Mouse (Mus musculus): Measurements from ENCODE around the gene Gstt3.
"Not testable (repeated sequence)": the region's sequence is repeated elsewhere in the genome, so short reads cannot be mapped to it uniquely, and the experiment has no call there.

The Gstt3 gene

DNA sequence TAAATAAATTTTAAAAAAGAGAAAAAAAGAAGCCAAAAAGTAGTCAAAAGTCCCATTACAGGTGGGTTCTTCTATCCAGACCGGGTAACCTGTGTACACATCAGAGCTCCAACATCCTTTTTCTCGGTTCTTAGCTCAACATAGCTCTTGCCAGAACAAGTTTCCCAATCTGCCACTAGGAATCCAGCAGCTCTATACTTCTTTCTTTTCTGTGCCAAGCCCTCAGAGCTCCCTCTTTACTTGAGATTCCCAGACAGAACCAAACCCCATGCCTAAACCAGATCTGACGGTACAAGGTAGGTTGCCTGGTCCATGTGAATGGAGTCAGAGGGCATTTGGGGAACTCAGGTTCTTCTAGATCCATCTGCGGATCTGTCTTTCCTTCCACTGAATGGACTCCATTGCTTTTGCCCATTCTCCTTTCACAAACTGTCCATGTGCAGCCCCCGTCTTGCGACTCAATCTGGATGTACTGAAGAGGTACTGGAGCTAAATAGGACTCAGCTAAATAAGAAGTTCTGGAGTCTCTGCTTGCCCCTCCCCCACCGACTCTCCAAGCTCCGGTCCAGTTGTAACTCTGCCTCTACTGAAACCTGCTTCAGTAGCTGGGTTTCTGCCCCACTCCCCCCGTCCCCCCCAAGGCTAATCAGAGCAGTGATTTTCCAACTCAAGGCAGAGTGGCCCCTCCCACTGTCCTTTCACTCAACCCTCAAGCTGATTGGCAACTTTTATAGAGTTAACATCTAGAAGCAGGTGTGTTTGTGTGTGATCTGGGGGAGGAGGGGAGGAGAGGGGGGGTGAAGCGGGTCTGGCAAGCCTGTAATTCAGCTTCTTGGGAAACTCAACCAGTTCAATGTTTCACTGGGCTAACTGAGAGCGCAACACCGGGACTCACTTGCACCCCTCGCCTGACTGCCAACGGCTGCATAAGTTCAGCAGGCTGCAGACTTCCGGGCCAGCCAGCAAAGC lies 1.7 kb downstream of the Gstt3 start:
- peak; percentile 59 for DNase-seq

DNA sequence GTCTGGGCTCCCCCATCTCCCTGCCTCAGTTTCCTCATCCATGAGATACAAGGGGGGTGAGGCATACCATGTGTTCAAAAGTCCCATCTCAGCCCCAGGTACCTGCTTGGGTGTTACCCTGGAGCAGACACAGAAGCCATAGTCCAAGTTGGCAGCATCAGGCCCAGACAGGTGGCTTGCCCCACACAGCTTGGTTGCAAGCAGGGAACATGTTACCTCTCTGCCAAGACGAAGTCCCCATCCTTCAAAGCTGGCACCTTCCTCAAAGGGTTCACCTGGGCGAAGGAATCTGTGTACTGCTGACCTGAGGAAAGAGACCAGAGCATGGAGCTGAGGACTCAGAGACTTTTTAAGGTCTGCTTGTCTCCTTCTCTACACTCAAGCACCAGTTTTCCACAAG lies 3.3 kb downstream of the Gstt3 start:
- no peak for DNase-seq

DNA sequence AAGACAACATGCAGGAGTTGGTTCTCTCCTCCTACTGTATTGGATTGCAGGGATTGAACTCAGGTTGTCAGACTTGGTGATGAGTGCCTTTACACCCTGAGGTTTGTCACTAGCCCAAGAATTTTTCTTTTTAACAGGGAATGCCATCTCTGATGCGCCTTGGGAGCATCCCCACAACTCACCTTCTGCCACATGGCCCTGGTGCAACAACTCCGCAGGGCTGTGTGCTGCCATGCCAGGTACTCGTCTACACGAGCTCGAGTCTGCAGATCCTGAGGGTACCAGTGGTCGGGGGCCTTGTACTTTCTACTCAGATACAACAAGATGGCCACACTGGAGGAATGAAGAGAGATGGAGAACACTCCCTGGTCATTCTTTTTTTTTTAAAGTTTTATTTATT lies 4.7 kb downstream of the Gstt3 start:
- DNase-seq, result no peak

DNA sequence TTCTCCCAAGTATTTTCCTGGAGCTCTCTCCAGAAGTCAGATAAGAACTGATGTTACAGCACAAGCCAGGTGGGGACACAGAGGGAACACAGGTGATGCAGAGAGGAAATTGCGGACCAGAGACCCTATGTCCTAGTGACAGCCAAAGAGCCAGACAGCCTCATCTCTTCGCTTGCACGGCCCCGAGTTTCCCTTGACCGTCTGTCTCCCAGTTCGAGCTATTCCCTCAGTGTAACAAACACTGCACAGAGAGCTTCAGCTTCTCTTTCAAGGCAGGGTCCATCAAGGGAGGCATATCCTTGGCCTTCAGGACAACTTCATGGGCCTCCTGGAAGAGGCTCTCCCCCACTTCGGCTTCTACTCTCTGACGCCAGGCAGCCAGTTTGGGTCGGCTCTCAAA lies 6.6 kb downstream of the Gstt3 start:
- DNase-seq, result no peak

DNA sequence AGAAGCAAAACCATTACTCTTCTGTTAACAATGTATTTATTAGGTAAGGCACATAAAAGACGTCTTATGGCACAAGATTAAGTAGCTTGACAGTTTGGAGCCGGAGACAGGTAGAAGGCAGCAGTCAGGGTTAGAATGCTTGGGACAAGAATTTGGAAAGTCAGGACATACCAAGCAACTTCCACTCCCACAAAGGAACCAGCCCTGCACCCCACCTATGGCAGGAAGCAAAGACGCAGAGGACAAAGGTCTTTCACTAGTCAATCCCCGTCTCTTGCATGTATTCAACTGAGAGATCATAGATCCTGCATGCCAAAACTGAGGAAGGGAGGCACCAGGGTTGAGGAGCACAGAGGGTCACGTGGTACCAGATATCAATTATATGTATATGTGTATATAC lies 7.1 kb downstream of the Gstt3 start:
- DNase-seq, result no peak

DNA sequence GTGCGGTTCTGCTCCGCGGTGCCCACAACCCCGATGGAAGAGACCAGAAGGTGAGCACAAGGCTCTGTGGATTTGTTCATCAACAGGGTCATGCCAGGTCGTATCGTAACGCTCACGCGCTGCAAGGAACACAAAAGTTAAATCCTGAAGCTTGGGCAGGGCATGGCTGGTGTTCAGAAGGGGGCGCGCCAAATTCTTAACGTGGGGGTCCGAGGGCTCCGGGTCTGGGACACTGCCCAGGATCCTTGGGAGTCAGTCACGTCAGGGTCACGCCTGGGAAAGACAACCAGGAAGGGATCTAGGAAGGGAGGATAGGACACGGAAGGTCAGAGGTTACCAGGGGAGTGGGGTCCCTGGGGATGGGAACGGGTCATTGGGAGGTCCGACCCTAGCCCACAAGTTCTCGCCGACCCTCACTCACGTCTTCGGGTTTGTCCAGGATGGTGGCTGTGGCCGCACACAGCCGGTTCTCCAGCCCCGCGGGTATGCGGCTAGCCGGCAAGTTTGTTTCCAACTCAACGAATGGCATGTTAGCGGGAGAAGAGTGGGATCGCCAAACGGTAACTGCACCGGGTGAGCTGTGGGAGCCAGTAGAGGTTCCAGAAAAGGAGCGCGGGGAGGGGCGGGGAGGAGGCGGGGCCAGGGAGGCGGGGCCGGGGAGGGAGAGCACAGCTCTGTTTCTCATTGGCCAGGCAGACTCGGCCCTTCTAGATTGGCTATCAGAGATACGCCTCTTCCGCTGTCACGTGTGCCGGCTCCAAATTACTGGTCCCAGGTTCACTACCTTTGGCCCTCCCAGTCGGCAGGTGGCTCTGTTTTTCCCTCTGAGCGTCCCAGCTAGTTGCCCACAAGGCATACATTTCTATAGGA lies 8.2 kb downstream of the Gstt3 start, which contains the start of gene Ddt:
Ddt (minus strand) TSS at position 620 of the 870 bp plus-strand sequence.
- DNase-seq, result peak; percentile 95

DNA sequence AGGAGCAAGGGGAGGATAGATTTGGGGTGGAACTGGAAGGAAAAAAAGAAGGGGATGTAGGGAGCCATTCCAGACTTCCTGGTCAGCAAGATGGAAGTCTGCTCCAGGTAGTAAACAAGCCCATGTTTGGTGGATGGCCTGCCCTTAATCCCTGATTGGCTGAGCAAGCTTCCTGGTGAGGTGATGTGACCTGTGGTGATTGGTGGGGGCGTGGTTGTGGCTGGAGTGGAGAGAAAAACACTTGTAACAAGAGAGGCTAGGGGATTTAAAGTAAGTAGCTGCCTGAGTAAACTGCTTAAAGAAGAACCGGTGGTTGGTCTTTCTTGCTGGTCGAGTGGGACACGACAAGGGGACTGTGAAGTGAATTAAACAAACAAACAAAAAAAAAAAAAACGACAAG lies 13.5 kb downstream of the Gstt3 start:
- DNase-seq, result not testable (repeated sequence)

DNA sequence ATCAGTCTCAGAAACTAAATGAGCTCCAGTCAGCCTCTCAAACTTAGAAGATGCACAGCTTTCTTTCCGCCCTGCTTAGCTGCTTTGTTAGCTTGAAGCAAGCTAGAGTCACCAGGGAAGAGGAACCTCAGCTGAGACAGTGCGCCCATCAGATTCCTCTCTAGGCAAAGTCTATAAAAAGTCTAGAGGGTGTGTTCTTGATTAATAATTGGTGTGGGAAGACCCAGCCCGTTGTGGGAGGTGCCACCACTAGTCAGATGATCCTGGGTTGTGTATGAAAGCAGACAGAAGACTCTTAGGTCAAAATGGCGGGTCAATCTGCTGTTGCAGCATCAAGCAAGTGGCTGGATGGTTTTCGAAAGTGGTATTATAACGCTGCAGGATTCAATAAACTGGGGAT lies 14.4 kb downstream of the Gstt3 start:
- DNase-seq, result peak; percentile 29

DNA sequence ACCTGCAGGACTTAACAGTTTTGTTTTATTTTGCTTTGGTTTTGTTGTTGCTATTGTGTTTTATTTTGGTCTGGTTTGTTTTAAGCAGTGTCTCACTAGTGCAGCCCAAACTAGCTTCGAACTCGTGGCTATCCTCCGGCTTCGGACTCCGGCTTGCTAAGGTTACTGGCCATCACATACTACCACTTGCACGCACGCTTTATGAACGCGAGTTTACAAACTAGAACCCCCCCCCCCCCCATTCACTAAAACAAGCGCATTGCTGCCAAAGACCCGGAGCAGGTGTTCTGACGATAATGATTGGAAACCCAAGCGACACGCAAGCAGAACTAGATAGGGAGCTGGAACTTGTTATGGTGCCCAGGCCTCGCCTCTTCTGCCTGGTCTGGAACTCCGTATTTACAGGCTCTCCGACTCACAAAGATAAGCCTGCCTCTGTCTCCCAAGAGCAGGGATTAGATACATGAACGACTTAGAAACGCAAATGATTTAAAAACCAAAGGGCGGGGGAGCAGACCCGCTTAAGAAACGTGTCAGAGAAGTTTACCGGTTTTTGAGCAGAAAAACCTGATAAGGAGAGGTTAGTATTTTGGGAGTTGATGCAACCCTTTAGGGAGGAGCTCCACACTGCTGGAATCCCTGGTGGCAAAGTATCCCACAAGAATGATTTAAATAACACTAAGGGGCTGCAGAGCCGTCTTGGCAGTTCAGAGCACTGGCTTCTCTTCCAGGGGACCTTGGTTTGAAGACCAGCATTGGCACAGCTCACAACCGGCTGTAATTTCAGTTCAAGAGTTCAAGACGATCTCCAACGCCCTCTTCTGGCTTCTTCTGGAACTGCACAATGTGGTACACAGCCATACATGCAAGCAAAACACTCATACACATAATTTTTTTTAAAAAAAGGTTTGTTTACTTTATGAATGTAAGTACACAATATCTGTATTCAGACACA lies 16.4 kb downstream of the Gstt3 start:
- DNase-seq, result peak; percentile 75

DNA sequence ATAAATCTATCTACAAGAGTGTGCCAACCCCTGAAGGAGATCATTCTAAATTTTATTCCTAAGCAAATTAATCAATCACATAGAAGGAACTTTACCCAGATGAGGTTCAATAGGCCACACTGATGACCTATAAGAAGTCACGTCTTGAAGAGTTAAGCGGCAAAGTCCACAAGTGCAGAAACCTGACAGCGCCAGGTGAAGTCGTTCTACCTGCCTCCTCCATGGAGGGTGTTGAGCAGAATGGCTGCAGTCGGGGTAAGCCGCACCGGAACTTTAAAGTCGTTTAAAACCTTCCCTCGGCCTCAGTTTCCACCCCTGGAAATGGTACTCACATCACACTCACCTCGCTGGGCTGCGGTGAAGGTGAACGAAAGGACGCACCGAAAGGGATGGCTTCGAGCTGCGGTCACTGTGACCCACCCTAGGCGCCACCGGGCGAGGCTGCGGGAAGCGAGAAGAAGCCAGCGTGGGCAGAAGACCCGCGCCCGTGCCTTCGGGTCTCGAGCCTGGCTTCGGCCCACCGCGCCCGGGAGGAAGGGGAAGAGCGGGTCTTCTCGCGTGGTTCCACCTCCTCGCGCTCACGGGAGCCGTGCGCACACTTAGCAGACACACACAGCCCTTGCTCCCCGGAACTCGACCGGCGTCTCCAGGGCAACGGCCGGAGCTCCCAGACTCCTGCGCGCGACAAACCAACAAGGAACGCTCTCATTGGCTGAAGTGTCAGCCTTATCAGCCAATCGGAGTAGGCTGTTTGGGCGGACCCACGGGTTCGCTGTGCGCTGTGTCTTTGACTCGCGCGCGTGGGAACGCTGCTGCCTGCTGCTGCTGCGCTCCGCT lies 17.3 kb downstream of the Gstt3 start, which contains the start of gene Cabin1:
Cabin1 (minus strand) TSS at position 660 of the 837 bp plus-strand sequence.
- peak; percentile 98 for DNase-seq

DNA sequence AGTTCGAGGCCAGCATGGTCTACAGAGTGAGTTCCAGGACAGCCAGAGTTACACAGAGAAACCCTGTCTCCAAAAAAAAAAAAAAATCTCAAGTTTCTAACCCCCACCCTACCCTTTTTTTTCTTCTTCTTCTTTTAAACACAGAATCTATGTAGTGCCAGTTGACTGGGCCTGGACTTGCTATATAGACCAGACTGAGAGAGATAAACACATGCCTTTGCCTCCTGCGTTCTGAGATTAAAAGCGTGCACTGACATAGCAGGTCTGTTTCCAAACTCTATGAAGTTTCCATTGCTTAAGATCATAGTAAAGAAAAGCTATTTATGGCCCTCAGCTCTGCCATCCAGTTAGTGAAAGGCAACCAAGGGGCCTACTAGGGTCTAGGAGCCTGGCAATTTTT lies 18.8 kb downstream of the Gstt3 start:
- no peak for DNase-seq

DNA sequence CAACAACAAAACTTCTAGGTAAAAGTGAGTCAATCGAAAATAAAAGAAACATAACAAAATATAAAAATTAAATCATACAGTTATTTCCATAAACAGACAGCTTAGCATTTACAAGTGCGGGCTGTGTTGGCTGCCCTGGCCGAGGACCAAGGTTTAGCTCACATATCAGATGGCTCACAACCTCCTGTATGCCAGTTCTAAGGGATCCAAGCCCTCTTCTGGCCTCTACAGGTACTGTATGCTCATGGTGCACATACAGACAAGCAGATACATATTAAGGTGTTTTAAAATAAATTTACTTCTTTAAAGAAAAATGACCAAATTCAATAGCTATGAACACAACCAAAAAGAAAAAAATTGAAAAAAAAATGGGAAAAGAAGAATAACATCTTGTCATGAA lies 20.9 kb downstream of the Gstt3 start:
- DNase-seq, result no peak

DNA sequence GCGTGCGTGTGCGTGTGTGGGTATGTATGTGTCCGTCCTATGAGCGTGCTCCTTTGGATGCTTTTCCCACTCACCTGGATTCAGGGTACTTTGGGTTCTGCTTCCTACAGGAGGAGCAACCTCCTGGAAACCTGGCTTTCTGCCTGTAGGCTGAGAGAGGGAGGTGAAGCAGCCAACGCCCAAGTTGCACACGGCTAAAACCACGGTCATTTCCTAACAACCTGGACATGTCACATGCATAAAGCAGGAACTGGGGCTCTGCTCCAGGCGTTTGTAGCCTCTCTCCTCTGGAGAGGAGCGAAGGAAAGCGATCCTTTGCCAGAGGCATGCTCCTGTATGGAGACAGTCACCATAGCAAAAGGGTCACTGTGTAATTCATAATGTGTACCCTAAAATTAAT lies 24.5 kb downstream of the Gstt3 start:
- no peak for DNase-seq

DNA sequence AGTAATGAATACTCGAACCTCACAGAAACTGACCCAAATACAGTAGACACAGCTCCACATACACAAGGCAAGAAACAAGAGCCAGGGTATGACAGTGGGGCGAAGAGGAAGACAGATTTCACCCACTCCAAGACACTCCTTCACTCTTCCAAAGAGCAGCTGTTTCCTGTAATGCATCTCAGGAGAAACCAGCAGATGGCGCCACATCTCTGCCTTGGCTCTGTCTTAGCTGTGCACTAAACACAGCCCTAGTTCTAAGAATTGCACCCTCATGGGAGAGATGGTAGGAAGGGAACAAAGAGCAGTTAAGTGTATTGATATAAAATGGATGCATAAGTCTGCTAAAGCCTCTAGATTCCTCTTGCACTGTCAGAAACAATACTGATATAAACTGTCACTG lies 37.2 kb downstream of the Gstt3 start:
- peak; percentile 92 for DNase-seq

DNA sequence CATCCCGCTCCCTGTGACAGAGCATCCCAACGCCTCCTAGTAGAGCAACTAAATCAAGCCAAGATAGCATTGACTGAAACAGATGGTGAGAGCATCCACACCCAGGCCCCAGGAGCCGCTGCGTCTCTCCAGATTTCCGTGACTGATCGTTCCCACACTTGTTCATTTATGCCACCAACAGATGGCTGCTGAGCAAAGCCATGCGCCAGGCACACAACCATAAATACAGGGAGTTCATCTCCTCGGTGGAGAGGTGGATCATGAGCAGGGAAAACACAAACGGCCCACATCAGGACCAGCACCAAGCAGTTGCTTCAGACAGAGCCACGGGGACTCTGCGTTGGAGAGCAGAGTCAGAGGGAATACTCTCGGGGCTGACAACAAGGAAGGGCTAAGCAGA lies 37.8 kb downstream of the Gstt3 start:
- no peak for DNase-seq

DNA sequence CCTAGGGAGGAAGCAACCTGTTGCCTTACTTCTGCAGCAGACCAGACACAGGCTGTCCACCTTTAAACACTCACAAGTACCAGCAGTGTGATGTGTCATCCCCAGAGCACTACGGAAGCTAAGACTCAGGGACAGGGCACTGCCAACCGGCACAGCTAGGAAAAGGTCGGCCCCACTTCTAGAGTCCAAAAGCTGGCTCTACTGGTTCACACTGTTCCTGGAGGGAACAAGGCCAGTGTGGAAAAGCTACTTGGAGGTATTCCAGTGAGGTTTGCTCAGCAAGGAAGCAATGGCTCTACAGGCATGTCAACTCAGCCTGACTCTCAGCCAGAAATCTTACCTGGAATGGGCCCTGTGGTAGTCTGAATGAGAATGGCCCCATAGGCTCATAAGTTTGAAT lies 40.3 kb downstream of the Gstt3 start:
- DNase-seq, result no peak

DNA sequence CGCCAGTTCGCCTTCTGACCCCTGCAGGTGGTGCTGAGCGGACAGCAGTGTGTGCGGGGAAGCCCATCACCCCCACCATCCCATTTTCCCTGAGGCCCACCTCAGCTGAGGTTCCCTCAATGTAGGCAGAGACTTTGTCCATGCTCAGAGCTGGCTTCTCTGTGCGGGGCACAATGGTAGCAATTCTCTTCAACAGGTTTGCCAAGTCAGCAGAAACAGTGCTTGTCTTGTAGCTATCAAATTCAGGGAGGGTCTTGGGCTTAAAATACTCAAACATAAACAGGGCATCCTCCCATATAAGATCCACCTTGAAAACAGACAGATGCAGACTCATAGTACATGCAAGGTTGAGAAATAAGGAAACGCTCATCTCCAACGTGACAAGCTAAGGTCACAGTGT lies 55.8 kb downstream of the Gstt3 start:
- no peak for DNase-seq

Data from kidney, postnatal 10 days (tissue).